Mouse (Mus musculus) central nervous system, embryonic 14 days (tissue): ENCODE measurements around the gene Acsm5. TPM values are rescaled to one million over a fixed set of nuclear protein-coding genes. Genes with fewer than 3 reads are reported as not detected.

Experiments
- polyA plus RNA-seq: library from polyadenylated mRNA; depleted of rRNA; stranded (reverse); fragments of >200 nt; gene quantifications from 2 replicates; pipeline ENCODE4 v1.2.3, GENCODE M21; 2012; rRNA removed

The Acsm5 gene
- 0.02 and 0.03 TPM in 2 replicates for polyA plus RNA-seq

DNA sequence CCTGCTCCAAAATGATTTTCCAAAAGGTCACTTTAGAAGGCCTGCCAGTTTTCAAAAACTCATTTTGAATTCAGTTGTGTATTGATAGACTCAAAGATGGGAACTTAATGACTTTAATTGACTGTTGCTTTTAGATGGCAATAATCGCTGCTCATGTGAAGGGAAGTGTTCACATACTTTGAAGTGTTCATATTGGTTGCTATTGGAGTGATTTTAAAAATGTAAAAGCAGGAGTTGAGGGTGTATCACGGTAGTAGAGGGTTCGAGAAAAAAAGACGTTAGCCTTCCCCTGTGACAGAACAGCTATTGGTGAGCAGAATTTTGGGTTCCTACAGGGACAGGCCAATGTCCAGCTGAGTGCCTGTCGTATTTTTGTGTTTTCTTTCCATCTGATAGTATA lies at the start of gene Acsm5:
Gene Acsm5 (plus strand): TSS at position 301 of the 400 bp plus-strand sequence.

DNA sequence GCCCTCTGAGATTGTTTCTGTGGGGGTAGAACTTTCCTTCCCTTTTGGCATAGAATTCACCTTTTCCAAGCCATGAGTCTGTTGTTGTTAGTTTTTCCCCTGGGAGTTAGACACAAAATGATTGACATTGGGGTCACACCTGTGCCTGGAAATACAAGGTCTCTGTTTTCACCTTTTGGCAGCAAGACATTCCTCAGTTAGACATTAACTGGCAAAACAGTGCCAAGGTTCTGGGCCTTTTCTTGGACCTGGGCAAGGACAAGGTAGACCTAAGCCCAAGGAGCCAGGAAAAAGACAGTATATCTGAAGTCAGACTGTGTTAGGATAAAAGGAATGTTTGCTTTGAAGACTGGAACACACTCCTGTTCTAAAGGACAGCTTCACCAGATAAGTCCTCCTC lies 40.0 kb upstream of the Acsm5 start, which contains the start of gene Umod:
Gene Umod (minus strand): TSS at position 27 of the 400 bp plus-strand sequence.

DNA sequence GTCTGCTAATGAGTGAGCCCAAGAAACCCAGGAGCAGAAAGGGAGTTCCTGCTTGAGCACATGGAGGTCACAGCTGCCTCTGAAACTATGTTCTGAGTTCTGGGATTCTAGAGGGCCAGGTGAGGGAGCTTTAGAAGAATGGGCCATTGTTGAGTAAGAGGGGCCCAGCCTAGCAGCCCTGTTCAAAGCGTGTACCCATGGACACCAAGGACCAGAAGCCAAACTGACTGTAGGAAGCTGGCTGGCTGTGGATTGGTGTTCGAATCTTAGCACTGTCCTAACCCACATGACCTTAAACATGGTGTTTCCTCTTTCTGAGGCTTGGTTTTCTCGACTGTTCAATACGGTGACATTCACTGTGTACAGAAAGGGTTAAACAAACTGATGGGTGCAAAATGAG lies 4.1 kb downstream of the Acsm5 start, which contains the start of gene Pdilt:
Gene Pdilt (minus strand): TSS at position 101 of the 400 bp plus-strand sequence.

DNA sequence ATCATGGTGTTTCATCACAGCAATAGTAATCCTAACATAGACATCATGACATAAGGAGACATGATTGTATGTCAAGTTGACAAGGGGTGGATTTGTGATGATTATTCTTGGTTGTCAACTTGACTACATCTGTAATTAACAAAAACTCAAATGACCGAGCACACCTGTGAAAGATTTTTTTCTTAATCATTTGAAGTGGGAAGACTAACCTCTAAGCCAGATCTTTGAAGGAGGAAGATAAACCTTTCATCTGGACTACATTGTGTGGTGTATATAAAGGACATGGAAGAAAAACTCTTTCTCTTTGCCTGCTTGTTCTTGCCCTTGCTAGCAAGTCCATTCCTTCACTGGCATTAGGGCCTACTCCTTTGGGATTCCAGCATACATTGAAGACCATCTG lies 34.8 kb downstream of the Acsm5 start, which contains the start of gene Acsm2:
Gene Acsm2 (plus strand): TSS at position 301 of the 400 bp plus-strand sequence.

Other genes starting within 250 kb of the Acsm5 start
- not detected in 2 replicates for gene Gp2, start 60.2 kb upstream of the Acsm5 start, polyA plus RNA-seq
- gene Umod, start 40.2 kb upstream of the Acsm5 start, polyA plus RNA-seq = not detected in 2 replicates
- 0.09 and 0.10 TPM in 2 replicates for gene Pdilt, start 4.0 kb downstream of the Acsm5 start, polyA plus RNA-seq
- not detected in 2 replicates for gene Acsm2, start 34.9 kb downstream of the Acsm5 start, polyA plus RNA-seq
- 0.09 TPM in 1 of 2 replicates, not detected in the other for gene Acsm1, start 87.6 kb downstream of the Acsm5 start, polyA plus RNA-seq
- gene Acsm4, start 170.6 kb downstream of the Acsm5 start, polyA plus RNA-seq = 0.49 TPM in 1 of 2 replicates, not detected in the other
- gene Thumpd1, start 201.3 kb downstream of the Acsm5 start, polyA plus RNA-seq = 49.1 and 50.4 TPM in 2 replicates
- 1.1 TPM in 1 of 2 replicates, not detected in the other for gene Acsm3, start 241.5 kb downstream of the Acsm5 start, polyA plus RNA-seq